Mouse (Mus musculus): ENCODE data around the gene Ctnna2. TPM values are rescaled to one million over a fixed set of nuclear protein-coding genes. Genes with fewer than 3 reads are reported as not detected.

Ctnna2 gene
- total RNA-seq, 1 experiment from 2014 or later = not detected

GRCm38 (mm10) chr6:77257358-77258105 lies 722.0 kb downstream of the Ctnna2 start:
- ATAC-seq (replicated peaks in 1 of 2; ENCODE audit: insufficient read depth in 1 of 2, low FRiP score in 2 of 2, low TSS enrichment in 1 of 2, low read depth in 1 of 2, poor library complexity in 2 of 2, severe bottlenecking in 2 of 2) = no peak

GRCm38 (mm10) chr6:77256348-77256747 lies 723.2 kb downstream of the Ctnna2 start:
- ATAC-seq (replicated peaks in 1 of 2; ENCODE audit: insufficient read depth in 1 of 2, low FRiP score in 2 of 2, low TSS enrichment in 1 of 2, low read depth in 1 of 2, poor library complexity in 2 of 2, severe bottlenecking in 2 of 2) = no peak

- no peak for ATAC-seq (replicated peaks in 1 of 2; ENCODE audit: insufficient read depth in 1 of 2, low FRiP score in 2 of 2, low TSS enrichment in 1 of 2, low read depth in 1 of 2, poor library complexity in 2 of 2, severe bottlenecking in 2 of 2)
These were observed 726.0 kb downstream of the Ctnna2 start for GRCm38 (mm10) chr6:77253480-77253879.

- ATAC-seq (replicated peaks in 1 of 2; ENCODE audit: insufficient read depth in 1 of 2, low FRiP score in 2 of 2, low TSS enrichment in 1 of 2, low read depth in 1 of 2, poor library complexity in 2 of 2, severe bottlenecking in 2 of 2) = peak in 1 of 2 experiments; percentile 30; a peak in 1 of 4 replicates
These were observed 735.8 kb downstream of the Ctnna2 start for GRCm38 (mm10) chr6:77243541-77244231.

- peak; percentile 46 to 53; a peak in 3 of 4 replicates for ATAC-seq (replicated peaks in 1 of 2; ENCODE audit: insufficient read depth in 1 of 2, low FRiP score in 2 of 2, low TSS enrichment in 1 of 2, low read depth in 1 of 2, poor library complexity in 2 of 2, severe bottlenecking in 2 of 2)
These were observed 736.7 kb downstream of the Ctnna2 start, which contains the start of gene Lrrtm1 for GRCm38 (mm10) chr6:77242601-77243406. TSS of gene Lrrtm1 (plus strand) at chr6:77242689.

GRCm38 (mm10) chr6:77240426-77240825 lies 739.1 kb downstream of the Ctnna2 start:
- ATAC-seq (replicated peaks in 1 of 2; ENCODE audit: insufficient read depth in 1 of 2, low FRiP score in 2 of 2, low TSS enrichment in 1 of 2, low read depth in 1 of 2, poor library complexity in 2 of 2, severe bottlenecking in 2 of 2) = no peak

- no peak for ATAC-seq (replicated peaks in 1 of 2; ENCODE audit: insufficient read depth in 1 of 2, low FRiP score in 2 of 2, low TSS enrichment in 1 of 2, low read depth in 1 of 2, poor library complexity in 2 of 2, severe bottlenecking in 2 of 2)
These were observed 756.5 kb downstream of the Ctnna2 start for GRCm38 (mm10) chr6:77222849-77223638.

- ATAC-seq (replicated peaks in 1 of 2; ENCODE audit: insufficient read depth in 1 of 2, low FRiP score in 2 of 2, low TSS enrichment in 1 of 2, low read depth in 1 of 2, poor library complexity in 2 of 2, severe bottlenecking in 2 of 2) = no peak
These were observed 758.7 kb downstream of the Ctnna2 start for GRCm38 (mm10) chr6:77220776-77221175.

GRCm38 (mm10) chr6:77218875-77219274 lies 760.6 kb downstream of the Ctnna2 start:
- ATAC-seq (replicated peaks in 1 of 2; ENCODE audit: insufficient read depth in 1 of 2, low FRiP score in 2 of 2, low TSS enrichment in 1 of 2, low read depth in 1 of 2, poor library complexity in 2 of 2, severe bottlenecking in 2 of 2) = no peak

- no peak for ATAC-seq (replicated peaks in 1 of 2; ENCODE audit: insufficient read depth in 1 of 2, low FRiP score in 2 of 2, low TSS enrichment in 1 of 2, low read depth in 1 of 2, poor library complexity in 2 of 2, severe bottlenecking in 2 of 2)
These were observed 764.2 kb downstream of the Ctnna2 start for GRCm38 (mm10) chr6:77215322-77215721.

- ATAC-seq (replicated peaks in 1 of 2; ENCODE audit: insufficient read depth in 1 of 2, low FRiP score in 2 of 2, low TSS enrichment in 1 of 2, low read depth in 1 of 2, poor library complexity in 2 of 2, severe bottlenecking in 2 of 2) = no peak
These were observed 765.6 kb downstream of the Ctnna2 start for GRCm38 (mm10) chr6:77213757-77214409.

GRCm38 (mm10) chr6:77209929-77210328 lies 769.6 kb downstream of the Ctnna2 start:
- no peak for ATAC-seq (replicated peaks in 1 of 2; ENCODE audit: insufficient read depth in 1 of 2, low FRiP score in 2 of 2, low TSS enrichment in 1 of 2, low read depth in 1 of 2, poor library complexity in 2 of 2, severe bottlenecking in 2 of 2)

GRCm38 (mm10) chr6:77209183-77209582 lies 770.3 kb downstream of the Ctnna2 start:
- no peak for ATAC-seq (replicated peaks in 1 of 2; ENCODE audit: insufficient read depth in 1 of 2, low FRiP score in 2 of 2, low TSS enrichment in 1 of 2, low read depth in 1 of 2, poor library complexity in 2 of 2, severe bottlenecking in 2 of 2)

GRCm38 (mm10) chr6:77199375-77199774 lies 780.1 kb downstream of the Ctnna2 start:
- ATAC-seq (replicated peaks in 1 of 2; ENCODE audit: insufficient read depth in 1 of 2, low FRiP score in 2 of 2, low TSS enrichment in 1 of 2, low read depth in 1 of 2, poor library complexity in 2 of 2, severe bottlenecking in 2 of 2) = no peak

GRCm38 (mm10) chr6:77196650-77197049 lies 782.8 kb downstream of the Ctnna2 start:
- no peak for ATAC-seq (replicated peaks in 1 of 2; ENCODE audit: insufficient read depth in 1 of 2, low FRiP score in 2 of 2, low TSS enrichment in 1 of 2, low read depth in 1 of 2, poor library complexity in 2 of 2, severe bottlenecking in 2 of 2)

GRCm38 (mm10) chr6:77191635-77192034 lies 787.9 kb downstream of the Ctnna2 start:
- no peak for ATAC-seq (replicated peaks in 1 of 2; ENCODE audit: insufficient read depth in 1 of 2, low FRiP score in 2 of 2, low TSS enrichment in 1 of 2, low read depth in 1 of 2, poor library complexity in 2 of 2, severe bottlenecking in 2 of 2)

- no peak for ATAC-seq (replicated peaks in 1 of 2; ENCODE audit: insufficient read depth in 1 of 2, low FRiP score in 2 of 2, low TSS enrichment in 1 of 2, low read depth in 1 of 2, poor library complexity in 2 of 2, severe bottlenecking in 2 of 2)
These were observed 790.9 kb downstream of the Ctnna2 start for GRCm38 (mm10) chr6:77188628-77189027.

Data from hematopoietic stem cell, adult 5-6 weeks (primary cell).